Mouse (Mus musculus) liver, embryonic 14.5 days (tissue): Measurements from ENCODE around the gene Tbc1d4.

Experiments
- CTCF ChIP-seq: IDR thresholded peaks from 2 replicates; pipeline ENCODE4 v1.5.1; 2016; ENCODE audit warnings: antibody characterized with exemption, low read depth, control low read depth
- EP300 ChIP-seq: IDR thresholded peaks from 2 replicates; pipeline ENCODE4 v1.6.1; 2016; ENCODE audit warnings: antibody characterized with exemption, low read depth

- TF ChIP-seq EP300 (no peak), CTCF (no peak)
Measured at GRCm38 (mm10) chr14:101541863-101542262, 67.1 kb downstream of the Tbc1d4 start.
